Mouse (Mus musculus) stomach, postnatal 0 days (tissue): Measurements from ENCODE around the gene Aldh1a1. TPM values are rescaled to one million over a fixed set of nuclear protein-coding genes. Genes with fewer than 3 reads are reported as not detected.

Source experiments
- ATAC-seq: fragments of 200-750 bp; cut with Nextera tagmentation; 2 replicates; pipeline ENCODE4 v1.8.0; 2017; ENCODE audit not compliant: low FRiP score, low TSS enrichment
- DNase-seq: peaks from one replicate; pipeline ENCODE4 v3.0.0-alpha.2; 2016; ENCODE audit warnings: low spot score
- H3K27ac ChIP-seq: fragments of 300-500 bp; sonication (generic); replicated peaks from 2 replicates; pipeline ENCODE4 v1.5.1; 2014; ENCODE audit warnings: mild to moderate bottlenecking, control low read depth
- H3K27me3 ChIP-seq: fragments of 300-500 bp; sonication (generic); 2 replicates; pipeline ENCODE4 v1.6.1; 2014; ENCODE audit warnings: low read length; ENCODE audit not compliant: control insufficient read depth, insufficient read depth
- H3K36me3 ChIP-seq: fragments of 300-500 bp; sonication (generic); 2 replicates; pipeline ENCODE4 v1.6.1; 2014; ENCODE audit warnings: low read length, mixed read lengths; ENCODE audit not compliant: control insufficient read depth, insufficient read depth
- H3K4me1 ChIP-seq: fragments of 300-500 bp; sonication (generic); replicated peaks from 2 replicates; pipeline ENCODE4 v1.6.1; 2014; ENCODE audit warnings: antibody characterized with exemption; ENCODE audit not compliant: control insufficient read depth, insufficient read depth
- H3K4me2 ChIP-seq: fragments of 300-500 bp; sonication (generic); replicated peaks from 2 replicates; pipeline ENCODE4 v1.6.1; 2014; ENCODE audit warnings: low read depth, mild to moderate bottlenecking, control low read depth, moderate library complexity
- H3K4me3 ChIP-seq: fragments of 300-500 bp; sonication (generic); 2 replicates; pipeline ENCODE4 v1.5.1; 2014; ENCODE audit warnings: low read depth, low read length, control low read depth
- H3K9ac ChIP-seq: fragments of 300-500 bp; sonication (generic); 2 replicates; pipeline ENCODE4 v1.6.1; 2014; ENCODE audit warnings: mild to moderate bottlenecking, low read length, control low read depth, mixed read lengths
- H3K9me3 ChIP-seq: fragments of 300-500 bp; sonication (generic); 2 replicates; pipeline ENCODE4 v1.6.1; 2016; ENCODE audit warnings: low read length; ENCODE audit not compliant: control insufficient read depth
- CTCF ChIP-seq: IDR thresholded peaks from 2 replicates; pipeline ENCODE4 v1.5.1; 2016; ENCODE audit warnings: antibody characterized with exemption, low read depth, mild to moderate bottlenecking, moderate library complexity
- EP300 ChIP-seq: optimal IDR thresholded peaks from 2 replicates; pipeline ENCODE3; 2016; ENCODE audit warnings: antibody characterized with exemption
- WGBS: fragments of 180-500 bp; shearing (Covaris S2); extraction: QIAGEN DNeasy Blood & Tissue Kit; methylation state at CpG from one replicate; pipeline ENCODE4 v1.1.7; 2014; 5-methylcytosine and 5-hydroxymethylcytosine counted together
- polyA plus RNA-seq: library from polyadenylated mRNA; unstranded; fragments of >200 nt; fragmentation: Nextera tagmentation; extraction: Ambion mirVana; gene quantifications from 2 replicates; pipeline ENCODE4 v1.2.1, GENCODE M21; 2015

The Aldh1a1 gene
- polyA plus RNA-seq, 1 experiment from 2014 or later = 75.7 TPM

DNA sequence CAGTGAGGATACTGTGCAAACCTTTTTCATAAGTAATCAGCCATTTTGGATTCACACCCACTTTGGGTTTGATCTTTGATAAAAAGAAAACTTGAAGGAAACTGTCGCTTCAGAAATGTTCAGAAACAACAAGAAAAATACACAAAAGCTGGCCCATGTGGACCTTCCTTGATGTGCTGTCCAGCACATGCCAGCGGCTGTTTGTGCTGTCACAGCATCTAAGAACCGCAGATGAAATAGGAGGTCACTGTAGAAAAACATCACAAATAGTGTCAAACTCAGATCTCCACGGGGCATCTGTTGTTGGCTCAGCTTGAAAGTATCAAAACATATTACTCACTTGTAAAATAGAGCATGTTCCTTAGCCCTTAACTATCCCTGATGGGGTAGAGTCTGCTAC lies 73.8 kb downstream of the Aldh1a1 start:
- no peak for TF ChIP-seq CTCF
- TF ChIP-seq EP300 = no peak
- Histone ChIP-seq H3K4me2 (no peak overlapping the region), H3K9me3 (no peaks in the 10 kb centered on the region), H3K4me3 (no peak overlapping the region), H3K4me1 (no peaks in the 10 kb centered on the region), H3K27ac (no peak overlapping the region), H3K27me3 (no peaks in the 10 kb centered on the region), H3K36me3 (no peaks in the 10 kb centered on the region), H3K9ac (no peak overlapping the region)
- no peak for ATAC-seq
- DNase-seq = no peak
- 73% methylated on average over 4 of the region's 4 CpGs for WGBS

- DNase-seq (no peak), ATAC-seq (peak; percentile 61; the same call in 1 of the 2 replicates)
- Histone ChIP-seq H3K9me3 (no peaks in the 10 kb centered on the region), H3K36me3 (no peaks in the 10 kb centered on the region), H3K4me1 (no peaks in the 10 kb centered on the region), H3K4me3 (no peak overlapping the region), H3K9ac (no peak overlapping the region), H3K4me2 (no peak overlapping the region), H3K27me3 (no peaks in the 10 kb centered on the region), H3K27ac (no peak overlapping the region)
- 93% methylated on average over 2 of the region's 2 CpGs for WGBS
- TF ChIP-seq EP300 = no peak
- no peak for TF ChIP-seq CTCF
These were observed 74.5 kb downstream of the Aldh1a1 start for GRCm38 (mm10) chr19:20567039-20567438.

DNA sequence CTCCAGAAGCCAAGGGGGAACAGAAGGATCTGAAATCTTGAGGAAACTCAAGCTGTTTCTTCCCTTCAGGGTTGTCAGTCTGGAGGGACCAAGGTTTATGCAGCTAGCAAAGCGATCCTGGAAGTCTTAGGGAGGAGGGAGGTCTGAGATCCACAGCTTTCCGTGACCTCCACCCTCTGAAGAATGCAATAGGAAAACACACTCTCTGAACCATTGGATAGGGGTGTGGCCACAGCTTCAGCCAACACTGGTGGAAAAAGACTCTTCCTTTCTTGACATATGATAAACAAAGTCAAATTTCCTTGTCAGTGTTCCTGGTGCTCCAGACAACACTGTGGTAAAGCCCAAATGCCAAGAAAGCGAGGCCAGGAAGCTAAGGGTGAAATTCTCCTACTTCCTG lies 84.5 kb downstream of the Aldh1a1 start:
- Histone ChIP-seq H3K36me3 (no peaks in the 10 kb centered on the region), H3K4me1 (no peaks in the 10 kb centered on the region), H3K27ac (no peak overlapping the region), H3K9ac (no peak overlapping the region), H3K4me3 (no peak overlapping the region), H3K27me3 (no peaks in the 10 kb centered on the region), H3K9me3 (no peaks in the 10 kb centered on the region), H3K4me2 (no peak overlapping the region)
- TF ChIP-seq EP300 (no peak), CTCF (no peak)
- DNase-seq (no peak), ATAC-seq (no peak)
- WGBS = 50% methylated on average over 3 of the region's 3 CpGs

- no peak overlapping the region for H3K27ac ChIP-seq
- TF ChIP-seq CTCF = no peak
- TF ChIP-seq EP300 = no peak
- no peak for DNase-seq
- no peak overlapping the region for H3K4me3 ChIP-seq
- H3K36me3 ChIP-seq = no peaks in the 10 kb centered on the region
- H3K4me1 ChIP-seq = no peaks in the 10 kb centered on the region
- no peaks in the 10 kb centered on the region for H3K9me3 ChIP-seq
- no peak overlapping the region for H3K4me2 ChIP-seq
- H3K27me3 ChIP-seq = no peaks in the 10 kb centered on the region
- WGBS = 43% methylated on average over 5 of the region's 5 CpGs
- ATAC-seq = no peak
- no peak overlapping the region for H3K9ac ChIP-seq
These were observed 84.9 kb downstream of the Aldh1a1 start for GRCm38 (mm10) chr19:20577429-20577828.

DNA sequence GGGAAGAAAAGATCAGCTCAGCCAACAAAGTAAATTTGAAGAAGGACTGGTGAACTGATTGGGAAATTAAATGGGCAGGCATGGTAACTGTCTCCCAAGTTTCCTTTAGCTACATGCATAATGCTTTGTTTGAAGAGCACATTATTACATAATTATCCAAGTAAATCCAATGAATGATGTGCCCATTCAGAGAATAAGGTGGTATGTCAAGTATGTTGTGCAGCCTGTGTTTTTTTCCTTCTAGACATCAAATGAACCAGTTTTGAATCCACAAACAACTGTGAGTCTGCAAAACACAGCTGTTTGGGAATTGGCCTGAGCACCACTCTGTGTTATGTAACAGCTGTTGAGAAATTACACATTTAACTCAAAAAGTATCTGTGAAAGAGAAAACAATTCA lies 107.4 kb downstream of the Aldh1a1 start:
- DNase-seq (no peak), ATAC-seq (no peak)
- Histone ChIP-seq H3K9ac (no peak overlapping the region), H3K27ac (no peak overlapping the region), H3K4me2 (no peak overlapping the region), H3K4me3 (no peak overlapping the region), H3K4me1 (no peaks in the 10 kb centered on the region), H3K27me3 (no peaks in the 10 kb centered on the region), H3K9me3 (no peaks in the 10 kb centered on the region), H3K36me3 (no peaks in the 10 kb centered on the region)
- TF ChIP-seq CTCF = no peak
- TF ChIP-seq EP300 = no peak

- Histone ChIP-seq H3K9me3 (no peaks in the 10 kb centered on the region), H3K27me3 (no peaks in the 10 kb centered on the region), H3K36me3 (no peaks in the 10 kb centered on the region), H3K4me2 (peak overlapping the region; percentile 37; the same call in 1 of the 2 replicates), H3K4me1 (no peaks in the 10 kb centered on the region), H3K4me3 (0 out of 2 replicates have a peak overlapping the region, but pooled peaks have one; percentile 19), H3K27ac (0 out of 2 replicates have a peak overlapping the region, but pooled peaks have one; percentile 14), H3K9ac (no peak overlapping the region)
- 52% methylated on average over 3 of the region's 3 CpGs for WGBS
- TF ChIP-seq EP300 (no peak), CTCF (no peak)
- DNase-seq = peak; percentile 70
- peak; percentile 95 for ATAC-seq
These were observed 109.2 kb downstream of the Aldh1a1 start for GRCm38 (mm10) chr19:20601739-20602138.
